Mouse (Mus musculus) B cell, adult 62 days (primary cell): ENCODE measurements around the gene Rnf145. TPM values are rescaled to one million over a fixed set of nuclear protein-coding genes. Genes with fewer than 3 reads are reported as not detected.

Source experiments
- total RNA-seq: library from RNA; stranded (reverse); gene quantifications from 4 replicates; pipeline ENCODE4 v1.2.4, GENCODE M21; 2023

Rnf145 gene
- total RNA-seq: 229 to 278 TPM (median 253 TPM) in 4 replicates

DNA sequence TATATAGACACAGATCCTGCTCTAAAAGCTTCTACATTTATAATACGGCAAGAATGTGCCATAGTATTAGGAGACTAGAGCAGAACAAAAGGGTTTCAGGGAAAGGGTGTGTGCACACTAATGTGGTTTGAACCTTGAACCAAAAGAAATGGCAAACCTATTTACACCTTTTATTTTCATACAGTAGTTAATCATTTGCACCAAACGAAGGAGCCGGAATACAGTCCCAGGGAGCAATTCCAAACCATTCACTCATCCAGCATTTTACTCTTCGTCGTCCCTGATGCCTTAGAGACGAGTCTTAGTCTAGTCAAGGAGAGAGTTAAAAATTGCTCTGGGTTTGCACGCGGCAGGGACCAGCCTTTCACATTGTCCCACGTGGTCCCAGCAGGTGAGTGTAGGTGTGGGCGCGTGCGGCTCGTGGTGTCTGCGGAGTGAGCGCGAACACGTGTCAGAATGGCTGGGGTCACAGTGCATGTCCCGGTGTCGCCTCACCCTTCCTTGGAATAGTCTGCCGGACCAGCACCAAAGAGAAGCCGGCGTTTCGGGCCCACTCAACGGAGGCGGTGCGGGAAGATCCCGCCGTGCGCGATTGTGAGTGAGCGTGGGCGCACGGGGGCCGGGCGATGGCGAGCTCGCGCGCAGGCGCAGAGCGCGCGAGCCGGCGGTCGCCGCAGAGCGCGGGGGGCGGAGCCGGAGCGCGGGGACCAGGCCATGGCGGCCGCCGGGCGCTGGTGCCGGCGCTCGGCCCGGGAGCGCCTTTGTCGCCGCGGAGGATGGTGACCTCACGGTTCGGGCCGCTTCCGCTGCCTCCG lies at the start of gene Rnf145:
Gene Rnf145 (plus strand): TSS at position 684 of the 815 bp plus-strand sequence.

DNA sequence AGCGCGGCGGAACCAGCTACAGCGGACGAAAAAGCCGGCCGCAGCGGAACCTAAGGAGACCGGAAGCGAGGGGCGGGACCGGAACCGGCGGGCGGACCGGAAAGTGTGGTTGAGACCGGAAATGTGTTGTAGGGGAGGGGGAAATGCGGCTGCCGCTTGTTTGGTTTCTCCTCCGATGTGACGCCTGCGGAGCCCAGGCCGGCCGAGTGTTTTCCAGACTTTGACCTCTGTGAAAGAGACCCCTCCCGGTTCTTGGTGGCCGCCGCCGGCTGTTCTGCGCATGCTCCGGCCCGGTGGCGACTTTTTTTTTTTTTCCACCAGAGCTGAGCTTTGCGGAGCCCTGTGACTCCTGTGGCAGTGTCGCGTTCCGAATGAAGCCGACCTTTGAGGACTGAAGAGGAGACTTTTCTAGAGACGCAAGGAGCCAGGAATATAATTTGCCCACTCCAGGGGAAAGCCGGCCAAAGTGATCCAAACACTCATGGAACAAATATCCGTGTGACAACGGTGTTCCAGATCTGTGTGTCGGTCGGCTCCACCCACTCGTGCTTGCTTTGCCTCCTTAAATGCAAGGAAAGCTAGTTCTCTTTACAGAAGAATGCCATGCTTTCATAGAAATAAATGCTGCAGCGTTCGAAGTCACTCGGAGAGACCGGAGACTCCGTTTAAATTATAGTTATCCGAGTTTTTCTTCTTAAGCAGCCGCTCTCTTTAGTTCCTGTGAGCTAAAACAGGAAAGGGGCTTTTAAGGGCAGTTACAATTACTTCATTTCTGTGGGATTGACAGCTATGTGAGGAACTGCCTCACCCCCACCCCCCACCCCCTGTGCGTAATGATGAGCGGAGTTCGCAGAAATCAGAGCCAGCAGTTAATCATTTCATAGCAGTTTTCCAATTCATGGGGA lies 48.1 kb upstream of the Rnf145 start, which contains the start of gene Ublcp1:
Gene Ublcp1 (minus strand): TSS at position 67 of the 905 bp plus-strand sequence.

Other genes starting within 250 kb of the Rnf145 start
- gene Il12b, start 118.9 kb upstream of the Rnf145 start, total RNA-seq: not detected in 4 replicates
- gene Ublcp1, start 48.5 kb upstream of the Rnf145 start, total RNA-seq: 97.1 to 117 TPM (median 97.3 TPM) in 4 replicates
- 517 to 554 TPM (median 541 TPM) in 4 replicates for gene Ebf1, start 98.4 kb downstream of the Rnf145 start, total RNA-seq